ENCODE assay signal across 13 mouse cellular contexts in the genomic region with DNA sequence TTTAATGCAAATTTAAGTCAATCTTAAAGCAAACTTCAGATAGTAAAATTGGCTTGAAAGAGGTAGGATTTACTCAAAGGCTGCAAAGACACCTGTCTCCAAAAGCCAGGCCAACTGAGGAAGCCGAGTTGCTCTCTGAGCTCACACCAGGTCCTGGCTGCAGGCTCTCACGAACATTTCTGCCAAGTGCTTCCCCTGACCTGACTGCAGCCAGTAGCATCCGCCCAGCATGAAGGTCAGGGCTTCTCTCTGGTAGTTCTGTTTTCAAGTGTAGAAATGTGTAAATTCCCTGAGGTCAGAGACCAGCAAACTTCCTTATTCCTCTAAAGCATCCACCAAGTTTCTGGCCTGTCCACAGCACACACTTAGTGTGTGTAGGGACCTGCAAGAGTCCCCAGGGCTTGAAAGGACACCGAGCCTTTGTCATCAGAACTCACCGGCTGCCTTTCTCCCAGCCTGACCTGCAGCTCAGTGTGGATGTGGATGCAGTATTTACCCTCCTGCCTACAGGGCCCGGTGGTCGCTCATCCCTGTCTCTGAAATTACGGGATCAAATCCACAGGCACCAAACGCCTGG. TPM values are rescaled to one million over a fixed set of nuclear protein-coding genes. Genes with fewer than 3 reads are reported as not detected.
DNase-seq lines count a peak whose midpoint lies in the region; ATAC-seq lines count a peak whose summit lies in the region.
"Had no signal": no experiment of that assay in that cellular context is flagged by ENCODE, and none has a peak within 500 bp of the region (broad histone marks: within the 10 kb centered on the region; RNA-seq: fewer than 3 reads in every experiment).

No protein-coding gene starts in this region.

- H3K27ac ChIP-seq in midbrain, embryonic 14.5 days (replicated peaks; ENCODE audit: low read depth, low read length) = 0 out of 2 replicates have a peak overlapping the region, but pooled peaks have one; percentile 32
- no peak overlapping the region for H3K27ac ChIP-seq in midbrain, embryonic 11.5 days (ENCODE audit: low read depth, low read length)
- H3K27ac ChIP-seq in forebrain, embryonic 14.5 days (ENCODE audit: low read depth, low read length) = peak overlapping the region; percentile 80; the same call in 1 of the 2 replicates
- H3K27ac ChIP-seq: embryonic facial prominence, embryonic 12.5 days; hindbrain, embryonic 14.5 days; limb, embryonic 15.5 days had no signal

- DNase-seq in gastrocnemius, postnatal 14 days = peak; percentile 46
- no peak for DNase-seq in gastrocnemius, postnatal 4 days (ENCODE audit: low spot score in 2 of 2)
- DNase-seq in midbrain, embryonic 14.5 days = no peak
- DNase-seq in midbrain, embryonic 11.5 days (ENCODE audit: low spot score, missing footprints) = no peak
- DNase-seq in forebrain, embryonic 14.5 days (ENCODE audit: low spot score) = no peak
- DNase-seq in right cerebral cortex, postnatal 10 days (ENCODE audit: low spot score in 2 of 2) = no peak
- DNase-seq in lung, adult 18-20 months = no peak
- DNase-seq: kidney, postnatal 25 days; thymus, postnatal 14 days had no signal

- H3K4me1 ChIP-seq in midbrain, embryonic 14.5 days (ENCODE audit: control insufficient read depth, insufficient read depth, low read length) = peaks cover 40% of the 10 kb centered on the region
- H3K4me1 ChIP-seq in midbrain, embryonic 11.5 days (ENCODE audit: control insufficient read depth, insufficient read depth, low read length) = peaks cover 37% of the 10 kb centered on the region
- H3K4me1 ChIP-seq in forebrain, embryonic 14.5 days (ENCODE audit: control insufficient read depth, insufficient read depth, low read length) = peaks cover 80% of the 10 kb centered on the region

- H3K4me3 ChIP-seq in midbrain, embryonic 14.5 days (replicated peaks; ENCODE audit: low read depth, low read length) = no peak overlapping the region
- no peak overlapping the region for H3K4me3 ChIP-seq in midbrain, embryonic 11.5 days (ENCODE audit: low read depth, low read length)
- H3K4me3 ChIP-seq in forebrain, embryonic 14.5 days (ENCODE audit: low read depth, low read length) = no peak overlapping the region
- H3K4me3 ChIP-seq: embryonic facial prominence, embryonic 12.5 days; limb, embryonic 15.5 days had no signal

- ATAC-seq in midbrain, embryonic 14.5 days (ENCODE audit: low FRiP score, low TSS enrichment) = no peak
- no peak for ATAC-seq in midbrain, embryonic 11.5 days (ENCODE audit: low FRiP score)
- ATAC-seq in forebrain, embryonic 14.5 days = no peak
- ATAC-seq in neutrophil, adult 5-6 weeks (ENCODE audit: extremely low read depth, insufficient number of reproducible peaks, low FRiP score, poor library complexity, severe bottlenecking) = peak; percentile 28; the same call in 1 of the 2 replicates

- 44% methylated on average over 9 of the region's 9 CpGs for WGBS in midbrain, embryonic 14.5 days
- WGBS in midbrain, embryonic 11.5 days = 55% methylated on average over 9 of the region's 9 CpGs
- WGBS in forebrain, embryonic 14.5 days = 43% methylated on average over 9 of the region's 9 CpGs

- no peaks in the 10 kb centered on the region for H3K36me3 ChIP-seq in midbrain, embryonic 14.5 days (ENCODE audit: control insufficient read depth, insufficient read depth, low read length)
- H3K36me3 ChIP-seq in midbrain, embryonic 11.5 days (ENCODE audit: control insufficient read depth, insufficient read depth, low read length) = no peaks in the 10 kb centered on the region
- H3K36me3 ChIP-seq in forebrain, embryonic 14.5 days (ENCODE audit: control insufficient read depth, insufficient read depth, low read length) = no peaks in the 10 kb centered on the region
- H3K36me3 ChIP-seq: embryonic facial prominence, embryonic 12.5 days; limb, embryonic 15.5 days had no signal

- no peak overlapping the region for H3K4me2 ChIP-seq in midbrain, embryonic 14.5 days (ENCODE audit: low read length)
- H3K4me2 ChIP-seq in midbrain, embryonic 11.5 days = no peak overlapping the region
- no peak overlapping the region for H3K4me2 ChIP-seq in forebrain, embryonic 14.5 days (ENCODE audit: low read length)
- H3K4me2 ChIP-seq: embryonic facial prominence, embryonic 12.5 days; hindbrain, embryonic 14.5 days; limb, embryonic 15.5 days had no signal

- H3K27me3 ChIP-seq in midbrain, embryonic 14.5 days (ENCODE audit: control insufficient read depth, insufficient read depth, low read length) = no peaks in the 10 kb centered on the region
- no peaks in the 10 kb centered on the region for H3K27me3 ChIP-seq in midbrain, embryonic 11.5 days (ENCODE audit: control insufficient read depth, insufficient read depth, low read length)
- H3K27me3 ChIP-seq in forebrain, embryonic 14.5 days (replicated peaks; ENCODE audit: control insufficient read depth, insufficient read depth, low read length) = no peaks in the 10 kb centered on the region
- H3K27me3 ChIP-seq: embryonic facial prominence, embryonic 12.5 days; limb, embryonic 15.5 days had no signal

- intact Hi-C loops in gastrocnemius, postnatal 14 days (cut with DNase I; ENCODE audit: low total_unique reads) = no loop called here

- no peaks in the 10 kb centered on the region for H3K9me3 ChIP-seq in midbrain, embryonic 14.5 days (ENCODE audit: control insufficient read depth, low read length)
- H3K9me3 ChIP-seq in midbrain, embryonic 11.5 days (ENCODE audit: control insufficient read depth, low read length) = no peaks in the 10 kb centered on the region
- H3K9me3 ChIP-seq in forebrain, embryonic 14.5 days (replicated peaks; ENCODE audit: control insufficient read depth, low read length) = no peaks in the 10 kb centered on the region
- H3K9me3 ChIP-seq: embryonic facial prominence, embryonic 12.5 days; limb, embryonic 15.5 days had no signal

- H3K9ac ChIP-seq in midbrain, embryonic 14.5 days (replicated peaks; ENCODE audit: low read length) = no peak overlapping the region
- H3K9ac ChIP-seq in midbrain, embryonic 11.5 days (ENCODE audit: low read length) = no peak overlapping the region
- H3K9ac ChIP-seq in forebrain, embryonic 14.5 days (ENCODE audit: low read length) = peak overlapping the region; percentile 41; the same call in 1 of the 2 replicates
- H3K9ac ChIP-seq: embryonic facial prominence, embryonic 12.5 days; hindbrain, embryonic 14.5 days; limb, embryonic 15.5 days had no signal

RNA-seq across cellular contexts. Expression of gene Tmem131l, which starts 44.6 kb away (rescaled TPM):
- 10 to 100 TPM; 16.4 to 19.1 TPM for total RNA-seq in gastrocnemius, postnatal 14 days (2021)
- 10 to 100 TPM; 59.8 to 60.5 TPM for total RNA-seq in gastrocnemius, postnatal 4 days (2021)
- polyA plus RNA-seq in midbrain, embryonic 14.5 days (2014; fragmentation: Nextera tagmentation; extraction: Ambion mirVana) = 89.4 and 90.7 TPM in 2 replicates
- 67.1 and 76.3 TPM in 2 replicates for polyA plus RNA-seq in midbrain, embryonic 11.5 days (2014; fragmentation: Nextera tagmentation; extraction: Ambion mirVana)
- polyA plus RNA-seq in forebrain, embryonic 14.5 days (2014; fragmentation: Nextera tagmentation; extraction: Ambion mirVana) = 123 and 131 TPM in 2 replicates
- 161 and 162 TPM in 2 replicates for total RNA-seq in neutrophil, adult 5-6 weeks (2017)
